Mouse (Mus musculus) heart, adult 2 months (tissue): ENCODE results near the gene Il1r2.

ENCODE experiments used
- CTCF ChIP-seq: fragments of 200-600 bp; IDR thresholded peaks from 2 replicates; pipeline ENCODE4 v1.8.1; 2022; ENCODE audit warnings: antibody characterized with exemption, mild to moderate bottlenecking, moderate library complexity
- EP300 ChIP-seq: fragments of 200-500 bp; IDR thresholded peaks from 2 replicates; pipeline ENCODE4 v1.6.1; 2011; ENCODE audit warnings: low read depth, low read length, control low read depth; ENCODE audit not compliant: insufficient read depth
- POLR2A ChIP-seq: fragments of 200-500 bp; IDR thresholded peaks from 2 replicates; pipeline ENCODE4 v1.6.1; 2011; ENCODE audit warnings: mild to moderate bottlenecking, low read depth, low read length, control low read depth; ENCODE audit not compliant: insufficient read depth

- TF ChIP-seq EP300 (no peak), POLR2A (no peak), CTCF (no peak)
These were observed 48.5 kb upstream of the Il1r2 start for GRCm38 (mm10) chr1:40025416-40025815.
